Comparison of ENCODE assay signal across 16 mouse cellular contexts in the genomic region with DNA sequence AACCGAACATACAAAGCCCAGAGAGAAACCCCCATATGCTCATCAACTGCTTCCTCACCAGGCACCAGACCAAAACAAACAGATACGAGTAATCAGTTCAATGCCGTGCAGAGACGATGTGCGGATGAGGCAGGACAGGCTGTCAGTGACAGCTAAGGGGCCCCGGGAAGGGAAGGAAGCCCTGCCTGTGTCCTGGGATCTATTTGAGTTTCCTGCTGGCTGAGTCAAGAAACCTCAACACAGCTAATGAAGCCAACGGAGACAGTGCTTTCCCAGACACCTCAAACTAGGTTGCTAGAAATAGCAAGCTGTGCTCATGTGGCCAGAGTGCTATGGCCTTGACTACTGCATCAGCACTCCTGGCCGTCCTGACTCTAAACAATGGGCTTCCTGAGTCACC. TPM values are rescaled to one million over a fixed set of nuclear protein-coding genes. Genes with fewer than 3 reads are reported as not detected.
DNase-seq lines count a peak whose midpoint lies in the region; ATAC-seq and TF ChIP-seq lines count a peak whose summit lies in the region.
"Had no signal": no experiment of that assay in that cellular context is flagged by ENCODE, and none has a peak within 500 bp of the region (broad histone marks: within the 10 kb centered on the region; RNA-seq: fewer than 3 reads in every experiment).

No protein-coding gene starts in this region.

- DNase-seq in heart, adult 11 months: peak; percentile 93
- DNase-seq in heart, postnatal 25 days (ENCODE audit: low spot score): no peak
- DNase-seq in liver, postnatal 0 days: no peak
- DNase-seq in liver: no peak
- DNase-seq in lung, adult 2 months: peak; percentile 14
- no peak for DNase-seq in right cerebral cortex, postnatal 14 days
- no peak for DNase-seq in cerebellum, adult 8-10 months
- DNase-seq: cerebellum, postnatal 14 days; layer of hippocampus, adult 9-11 months; liver, embryonic 13.5 days had no signal

- no peak overlapping the region for H3K9ac ChIP-seq in liver, postnatal 0 days (replicated peaks)
- H3K9ac ChIP-seq in hindbrain, embryonic 16.5 days (ENCODE audit: low read depth, low read length): no peak overlapping the region
- H3K9ac ChIP-seq: embryonic facial prominence, embryonic 12.5 days; hindbrain, embryonic 12.5 days; liver, embryonic 13.5 days; midbrain, embryonic 13.5 days had no signal

- no peak for TF ChIP-seq CTCF in liver, postnatal 0 days (IDR thresholded peaks at IDR 0.05; ENCODE audit: low read depth)
- no peak for TF ChIP-seq CTCF in lung, adult 2 months (IDR thresholded peaks at IDR 0.05; ENCODE audit: insufficient read depth, low read length)

- H3K9me3 ChIP-seq in liver, postnatal 0 days (ENCODE audit: low read length): no peaks in the 10 kb centered on the region
- H3K9me3 ChIP-seq in hindbrain, embryonic 16.5 days (ENCODE audit: control insufficient read depth, low read length): no peaks in the 10 kb centered on the region
- H3K9me3 ChIP-seq: embryonic facial prominence, embryonic 12.5 days; hindbrain, embryonic 12.5 days; liver, embryonic 13.5 days; midbrain, embryonic 13.5 days had no signal

- TF ChIP-seq POLR2A in lung, adult 2 months (IDR thresholded peaks at IDR 0.05; ENCODE audit: borderline replicate concordance, extremely low read depth, low read depth, low read length): no peak

- no peaks in the 10 kb centered on the region for H3K27me3 ChIP-seq in liver, postnatal 0 days (ENCODE audit: insufficient read depth, low read length)
- H3K27me3 ChIP-seq in hindbrain, embryonic 16.5 days (replicated peaks; ENCODE audit: control insufficient read depth, insufficient read depth, low read length): no peaks in the 10 kb centered on the region
- H3K27me3 ChIP-seq: embryonic facial prominence, embryonic 12.5 days; hindbrain, embryonic 12.5 days; liver, embryonic 13.5 days; midbrain, embryonic 13.5 days had no signal

- H3K27ac ChIP-seq in liver, postnatal 0 days (ENCODE audit: low read depth): no peak overlapping the region
- no peak overlapping the region for H3K27ac ChIP-seq in hindbrain, embryonic 16.5 days (ENCODE audit: low read depth, low read length)
- H3K27ac ChIP-seq: embryonic facial prominence, embryonic 12.5 days; hindbrain, embryonic 12.5 days; liver, embryonic 13.5 days; midbrain, embryonic 13.5 days had no signal

- H3K4me3 ChIP-seq in liver, postnatal 0 days (ENCODE audit: low read depth, low read length): no peak overlapping the region
- H3K4me3 ChIP-seq in lung, adult 2 months (replicated peaks; ENCODE audit: extremely low read depth, low read depth, low read length): no peak overlapping the region
- no peak overlapping the region for H3K4me3 ChIP-seq in hindbrain, embryonic 16.5 days (ENCODE audit: low read length)
- H3K4me3 ChIP-seq: embryonic facial prominence, embryonic 12.5 days; hindbrain, embryonic 12.5 days; liver, embryonic 13.5 days; midbrain, embryonic 13.5 days had no signal

- ATAC-seq in liver, postnatal 0 days: 0 out of 2 replicates have a peak, but pooled peaks have one; percentile 25
- no peak for ATAC-seq in hindbrain, embryonic 16.5 days
- ATAC-seq: intestine, embryonic 16.5 days; midbrain, embryonic 13.5 days had no signal

- no peaks in the 10 kb centered on the region for H3K36me3 ChIP-seq in liver, postnatal 0 days (replicated peaks; ENCODE audit: insufficient read depth, low read length)
- H3K36me3 ChIP-seq in hindbrain, embryonic 16.5 days (ENCODE audit: control insufficient read depth, insufficient read depth, low read length): no peaks in the 10 kb centered on the region
- H3K36me3 ChIP-seq: embryonic facial prominence, embryonic 12.5 days; hindbrain, embryonic 12.5 days; liver, embryonic 13.5 days; midbrain, embryonic 13.5 days had no signal

- TF ChIP-seq EP300 in liver, postnatal 0 days (IDR thresholded peaks at IDR 0.05; ENCODE audit: low read depth): no peak

- H3K4me1 ChIP-seq in liver, postnatal 0 days (ENCODE audit: insufficient read depth): peaks cover 14% of the 10 kb centered on the region; the same call in 1 of the 2 replicates
- H3K4me1 ChIP-seq in lung, adult 2 months (ENCODE audit: control insufficient read depth, insufficient read depth, low read length): no peaks in the 10 kb centered on the region
- no peaks in the 10 kb centered on the region for H3K4me1 ChIP-seq in hindbrain, embryonic 16.5 days (ENCODE audit: control insufficient read depth, insufficient read depth, low read depth, low read length)
- H3K4me1 ChIP-seq: hindbrain, embryonic 12.5 days; liver, embryonic 13.5 days; midbrain, embryonic 13.5 days had no signal

- WGBS in liver, postnatal 0 days (ENCODE audit: insufficient replicate concordance): 35% methylated on average over 8 of the region's 8 CpGs
- 29% methylated on average over 8 of the region's 8 CpGs for WGBS in lung, adult 2 months
- 79% methylated on average over 8 of the region's 8 CpGs for WGBS in hindbrain, embryonic 16.5 days

- intact Hi-C loops in heart, postnatal 25 days (cut with DNase I): no loop called here

- no peak overlapping the region for H3K4me2 ChIP-seq in liver, postnatal 0 days (ENCODE audit: low read depth, low read length)
- H3K4me2 ChIP-seq in hindbrain, embryonic 16.5 days (ENCODE audit: low read length): no peak overlapping the region
- H3K4me2 ChIP-seq: embryonic facial prominence, embryonic 12.5 days; hindbrain, embryonic 12.5 days; liver, embryonic 13.5 days; midbrain, embryonic 13.5 days had no signal

RNA-seq across cellular contexts. Expression of a gene that starts 26.6 kb away (rescaled TPM):
- total RNA-seq in heart, postnatal 25 days (2021): 1 to 10 TPM; 6.4 to 6.5 TPM
- polyA plus RNA-seq in liver, postnatal 0 days (2015; fragmentation: Nextera tagmentation; extraction: Ambion mirVana): 2.2 and 3.2 TPM in 2 replicates
- 3.0 and 4.3 TPM in 2 replicates for polyA plus RNA-seq in lung, adult 2 months (2012; rRNA removed)
- 1.4 TPM in 2 replicates for polyA plus RNA-seq in hindbrain, embryonic 16.5 days (2015; fragmentation: Nextera tagmentation; extraction: Ambion mirVana)
- total RNA-seq: MEL had no signal

RNA-seq across cellular contexts. Expression of a gene that starts 43.4 kb away (rescaled TPM):
- total RNA-seq in heart, postnatal 25 days (2021): 10 to 100 TPM; 23.5 to 24.7 TPM
- polyA plus RNA-seq in liver, postnatal 0 days (2015; fragmentation: Nextera tagmentation; extraction: Ambion mirVana): 15.2 and 15.8 TPM in 2 replicates
- 21.2 and 21.5 TPM in 2 replicates for polyA plus RNA-seq in lung, adult 2 months (2012; rRNA removed)
- polyA plus RNA-seq in hindbrain, embryonic 16.5 days (2015; fragmentation: Nextera tagmentation; extraction: Ambion mirVana): 40.3 and 40.4 TPM in 2 replicates

RNA-seq across cellular contexts. Expression of a gene that starts 54.9 kb away (rescaled TPM):
- 1 to 10 TPM; 1.6 to 3.0 TPM for total RNA-seq in heart, postnatal 25 days (2021)
- 589 and 592 TPM in 2 replicates for polyA plus RNA-seq in liver, postnatal 0 days (2015; fragmentation: Nextera tagmentation; extraction: Ambion mirVana)
- 6.4 and 7.0 TPM in 2 replicates for polyA plus RNA-seq in lung, adult 2 months (2012; rRNA removed)
- 8.3 and 9.1 TPM in 2 replicates for polyA plus RNA-seq in hindbrain, embryonic 16.5 days (2015; fragmentation: Nextera tagmentation; extraction: Ambion mirVana)

Comparison
In these comparisons a context has a peak if more than half of its experiments do, and no peak if none do; other contexts are left out.
1. DNase-seq: peak in heart, adult 11 months (single experiment) and lung, adult 2 months (single experiment); none in heart, postnatal 25 days (single experiment), liver, postnatal 0 days (single experiment), liver (single experiment), right cerebral cortex, postnatal 14 days (single experiment) and cerebellum, adult 8-10 months (single experiment).
2. RNA of a gene that starts 54.9 kb away (polyA plus RNA-seq): 589 to 592 TPM in liver, postnatal 0 days; 8.3 to 9.1 TPM in hindbrain, embryonic 16.5 days and 6.4 to 7.0 TPM in lung, adult 2 months; every median in the first group is over 10 times any median in the second.